Mouse (Mus musculus): Measurements from ENCODE around the gene Inppl1. TPM values are rescaled to one million over a fixed set of nuclear protein-coding genes. Genes with fewer than 3 reads are reported as not detected.

Gene Inppl1
- polyA plus RNA-seq, 1 experiment, result 108 TPM

GRCm38 (mm10) chr7:101833352-101833751, 4.7 kb downstream of the Inppl1 start:
- WGBS, result 81% methylated on average over 5 of the region's 5 CpGs
- no peak overlapping the region for H3K27ac ChIP-seq (ENCODE audit: insufficient read depth, low read depth, low read length)
- no peaks in the 10 kb centered on the region; the same call in 1 of the 2 replicates for H3K4me1 ChIP-seq (ENCODE audit: control insufficient read depth, insufficient read depth, insufficient read length, low read length)
- H3K27me3 ChIP-seq (ENCODE audit: control insufficient read depth, insufficient read depth, low read length), result no peaks in the 10 kb centered on the region
- TF ChIP-seq CTCF (IDR thresholded peaks at IDR 0.05; ENCODE audit: extremely low read depth, insufficient read length, insufficient replicate concordance, low read depth, low read length) (no peak), POLR2A (IDR thresholded peaks at IDR 0.05; ENCODE audit: low read depth, low read length) (no peak)
- H3K4me3 ChIP-seq (ENCODE audit: low read depth, low read length), result no peak overlapping the region
- peaks cover 55% of the 10 kb centered on the region for H3K36me3 ChIP-seq (ENCODE audit: control insufficient read depth, insufficient read depth, low read length)

- Histone ChIP-seq H3K27ac (ENCODE audit: insufficient read depth, low read depth, low read length) (no peak overlapping the region), H3K4me3 (ENCODE audit: low read depth, low read length) (no peak overlapping the region), H3K4me1 (ENCODE audit: control insufficient read depth, insufficient read depth, insufficient read length, low read length) (no peaks in the 10 kb centered on the region; the same call in 1 of the 2 replicates), H3K27me3 (ENCODE audit: control insufficient read depth, insufficient read depth, low read length) (no peaks in the 10 kb centered on the region), H3K36me3 (ENCODE audit: control insufficient read depth, insufficient read depth, low read length) (peaks cover 64% of the 10 kb centered on the region)
- TF ChIP-seq POLR2A (IDR thresholded peaks at IDR 0.05; ENCODE audit: low read depth, low read length), result no peak
- TF ChIP-seq CTCF (IDR thresholded peaks at IDR 0.05; ENCODE audit: extremely low read depth, insufficient read length, insufficient replicate concordance, low read depth, low read length), result no peak
- WGBS, result 88% methylated on average over 4 of the region's 4 CpGs
Measured at GRCm38 (mm10) chr7:101832372-101832771, 5.7 kb downstream of the Inppl1 start.

GRCm38 (mm10) chr7:101831437-101831836, 6.6 kb downstream of the Inppl1 start:
- Histone ChIP-seq H3K27ac (ENCODE audit: insufficient read depth, low read depth, low read length) (no peak overlapping the region), H3K27me3 (ENCODE audit: control insufficient read depth, insufficient read depth, low read length) (no peaks in the 10 kb centered on the region), H3K4me3 (ENCODE audit: low read depth, low read length) (no peak overlapping the region), H3K4me1 (ENCODE audit: control insufficient read depth, insufficient read depth, insufficient read length, low read length) (no peaks in the 10 kb centered on the region; the same call in 1 of the 2 replicates), H3K36me3 (ENCODE audit: control insufficient read depth, insufficient read depth, low read length) (peaks cover 72% of the 10 kb centered on the region)
- WGBS, result 95% methylated on average over 8 of the region's 8 CpGs
- TF ChIP-seq CTCF (IDR thresholded peaks at IDR 0.05; ENCODE audit: extremely low read depth, insufficient read length, insufficient replicate concordance, low read depth, low read length), result no peak
- no peak for TF ChIP-seq POLR2A (IDR thresholded peaks at IDR 0.05; ENCODE audit: low read depth, low read length)

- WGBS, result 97% methylated on average over 3 of the region's 3 CpGs
- Histone ChIP-seq H3K4me3 (ENCODE audit: low read depth, low read length) (no peak overlapping the region), H3K27ac (ENCODE audit: insufficient read depth, low read depth, low read length) (no peak overlapping the region), H3K4me1 (ENCODE audit: control insufficient read depth, insufficient read depth, insufficient read length, low read length) (no peaks in the 10 kb centered on the region; the same call in 1 of the 2 replicates), H3K36me3 (ENCODE audit: control insufficient read depth, insufficient read depth, low read length) (peaks cover 82% of the 10 kb centered on the region), H3K27me3 (ENCODE audit: control insufficient read depth, insufficient read depth, low read length) (no peaks in the 10 kb centered on the region)
- TF ChIP-seq CTCF (IDR thresholded peaks at IDR 0.05; ENCODE audit: extremely low read depth, insufficient read length, insufficient replicate concordance, low read depth, low read length) (no peak), POLR2A (IDR thresholded peaks at IDR 0.05; ENCODE audit: low read depth, low read length) (no peak)
Measured at GRCm38 (mm10) chr7:101830373-101830772, 7.7 kb downstream of the Inppl1 start.

- peaks cover 49% of the 10 kb centered on the region for H3K36me3 ChIP-seq (ENCODE audit: control insufficient read depth, insufficient read depth, low read length)
- no peak overlapping the region for H3K4me3 ChIP-seq (ENCODE audit: low read depth, low read length)
- H3K4me1 ChIP-seq (ENCODE audit: control insufficient read depth, insufficient read depth, insufficient read length, low read length), result peaks cover 12% of the 10 kb centered on the region; the same call in 1 of the 2 replicates
- WGBS, result 81% methylated on average over 18 of the region's 18 CpGs
- peaks cover 27% of the 10 kb centered on the region for H3K27me3 ChIP-seq (ENCODE audit: control insufficient read depth, insufficient read depth, low read length)
- no peak overlapping the region for H3K27ac ChIP-seq (ENCODE audit: insufficient read depth, low read depth, low read length)
- TF ChIP-seq POLR2A (IDR thresholded peaks at IDR 0.05; ENCODE audit: low read depth, low read length) (no peak), CTCF (IDR thresholded peaks at IDR 0.05; ENCODE audit: extremely low read depth, insufficient read length, insufficient replicate concordance, low read depth, low read length) (no peak)
Measured at GRCm38 (mm10) chr7:101823758-101824630, 14.0 kb downstream of the Inppl1 start.

GRCm38 (mm10) chr7:101822836-101823757, 14.9 kb downstream of the Inppl1 start:
- Histone ChIP-seq H3K4me3 (ENCODE audit: low read depth, low read length) (no peak overlapping the region), H3K27me3 (ENCODE audit: control insufficient read depth, insufficient read depth, low read length) (peaks cover 36% of the 10 kb centered on the region), H3K4me1 (ENCODE audit: control insufficient read depth, insufficient read depth, insufficient read length, low read length) (peaks cover 15% of the 10 kb centered on the region), H3K27ac (ENCODE audit: insufficient read depth, low read depth, low read length) (no peak overlapping the region), H3K36me3 (ENCODE audit: control insufficient read depth, insufficient read depth, low read length) (peaks cover 40% of the 10 kb centered on the region)
- 52% methylated on average over 32 of the region's 32 CpGs for WGBS
- TF ChIP-seq CTCF (IDR thresholded peaks at IDR 0.05; ENCODE audit: extremely low read depth, insufficient read length, insufficient replicate concordance, low read depth, low read length) (peak; percentile 29; the same call in 1 of the 2 replicates), POLR2A (IDR thresholded peaks at IDR 0.05; ENCODE audit: low read depth, low read length) (no peak)

All from small intestine, adult 2 months (tissue).